Mouse (Mus musculus) hindbrain, postnatal 0 days (tissue): ENCODE measurements around the gene Ryr1. TPM values are rescaled to one million over a fixed set of nuclear protein-coding genes. Genes with fewer than 3 reads are reported as not detected.

Source experiments
- ATAC-seq: fragments of 200-750 bp; cut with Nextera tagmentation; 2 replicates; pipeline ENCODE4 v1.8.0; 2017; ENCODE audit warnings: mild to moderate bottlenecking, moderate TSS enrichment, moderate library complexity
- DNase-seq: peaks from one replicate; pipeline ENCODE4 v3.0.0-alpha.2; 2015; ENCODE audit warnings: low spot score
- H3K27ac ChIP-seq: fragments of 300-500 bp; sonication (generic); 2 replicates; pipeline ENCODE4 v1.5.1; 2014; ENCODE audit warnings: mild to moderate bottlenecking
- H3K27me3 ChIP-seq: fragments of 300-500 bp; sonication (generic); 2 replicates; pipeline ENCODE4 v1.6.1; 2014; ENCODE audit warnings: low read length, mixed read lengths; ENCODE audit not compliant: insufficient read depth
- H3K36me3 ChIP-seq: fragments of 300-500 bp; sonication (generic); 2 replicates; pipeline ENCODE4 v1.6.1; 2014; ENCODE audit warnings: low read length, mixed read lengths; ENCODE audit not compliant: insufficient read depth
- H3K4me1 ChIP-seq: fragments of 300-500 bp; sonication (generic); 2 replicates; pipeline ENCODE4 v1.6.1; 2014; ENCODE audit warnings: antibody characterized with exemption, low read length, mixed read lengths; ENCODE audit not compliant: insufficient read depth
- H3K4me2 ChIP-seq: fragments of 300-500 bp; sonication (generic); 2 replicates; pipeline ENCODE4 v1.6.1; 2014; ENCODE audit warnings: low read depth, mild to moderate bottlenecking, low read length, moderate library complexity, mixed read lengths
- H3K4me3 ChIP-seq: fragments of 300-500 bp; sonication (generic); 2 replicates; pipeline ENCODE4 v1.5.1; 2014; ENCODE audit warnings: low read length
- H3K9ac ChIP-seq: fragments of 300-500 bp; sonication (generic); replicated peaks from 2 replicates; pipeline ENCODE4 v1.6.1; 2014; ENCODE audit warnings: mild to moderate bottlenecking, low read length, moderate library complexity, mixed read lengths
- H3K9me3 ChIP-seq: fragments of 300-500 bp; sonication (generic); 2 replicates; pipeline ENCODE4 v1.6.1; 2016; ENCODE audit warnings: low read length, mixed read lengths
- CTCF ChIP-seq: IDR thresholded peaks from 2 replicates; pipeline ENCODE4 v1.5.1; 2016; ENCODE audit warnings: antibody characterized with exemption, control low read depth, low read depth
- WGBS: fragments of 180-500 bp; shearing (Covaris S2); extraction: QIAGEN DNeasy Blood & Tissue Kit; methylation state at CpG from one replicate; pipeline ENCODE4 v1.1.7; 2014; 5-methylcytosine and 5-hydroxymethylcytosine counted together
- polyA plus RNA-seq: library from polyadenylated mRNA; unstranded; fragments of >200 nt; fragmentation: Nextera tagmentation; extraction: Ambion mirVana; gene quantifications from 2 replicates; pipeline ENCODE4 v1.2.1, GENCODE M21; 2015
- total RNA-seq: library from RNA; depleted of rRNA; stranded (reverse); fragments of >200 nt; gene quantifications from 2 replicates; pipeline ENCODE4 v1.2.3, GENCODE M21; 2014

Gene Ryr1
- total and polyA plus RNA-seq, 2 experiments from 2014 or later: 5.0 to 12.5 TPM

- no peak overlapping the region for H3K27ac ChIP-seq
- no peaks in the 10 kb centered on the region for H3K4me1 ChIP-seq
- H3K27me3 ChIP-seq: no peaks in the 10 kb centered on the region
- DNase-seq (peak; percentile 54), ATAC-seq (peak; percentile 77)
- no peaks in the 10 kb centered on the region for H3K36me3 ChIP-seq
- no peak for TF ChIP-seq CTCF
- H3K9me3 ChIP-seq: no peaks in the 10 kb centered on the region
- H3K4me3 ChIP-seq: peak overlapping the region; percentile 41
- H3K4me2 ChIP-seq: peak overlapping the region; percentile 76
- 7% methylated on average over 43 of the region's 43 CpGs for WGBS
- peak overlapping the region; percentile 51 for H3K9ac ChIP-seq
These were observed 124.1 kb downstream of the Ryr1 start for GRCm38 (mm10) chr7:29000651-29001605.

DNA sequence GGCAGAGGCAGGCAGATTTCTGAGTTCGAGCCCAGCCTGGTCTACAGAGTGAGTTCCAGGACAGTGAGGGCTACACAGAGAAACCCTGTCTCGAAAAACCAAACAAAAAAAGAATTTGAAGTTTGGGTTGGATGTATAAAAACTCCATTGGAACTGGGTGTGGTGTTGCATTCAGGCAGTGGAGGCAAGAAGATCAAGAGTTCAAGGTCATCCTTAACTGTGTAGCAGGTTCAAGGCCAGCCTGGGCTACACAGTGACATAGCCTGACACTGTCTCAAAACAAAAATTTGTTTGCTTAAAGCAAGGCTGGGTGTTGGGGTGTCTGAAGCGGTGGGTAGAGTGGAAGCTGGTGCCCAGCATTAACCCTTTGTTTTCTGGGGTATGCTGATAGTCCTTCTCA is 131.6 kb downstream of the Ryr1 start:
- Histone ChIP-seq H3K27me3 (no peaks in the 10 kb centered on the region), H3K27ac (no peak overlapping the region), H3K4me1 (no peaks in the 10 kb centered on the region), H3K9ac (no peak overlapping the region), H3K4me3 (no peak overlapping the region), H3K9me3 (no peaks in the 10 kb centered on the region), H3K4me2 (no peak overlapping the region), H3K36me3 (no peaks in the 10 kb centered on the region)
- WGBS: 85% methylated on average over 3 of the region's 3 CpGs
- ATAC-seq: no peak
- no peak for DNase-seq
- no peak for TF ChIP-seq CTCF

DNA sequence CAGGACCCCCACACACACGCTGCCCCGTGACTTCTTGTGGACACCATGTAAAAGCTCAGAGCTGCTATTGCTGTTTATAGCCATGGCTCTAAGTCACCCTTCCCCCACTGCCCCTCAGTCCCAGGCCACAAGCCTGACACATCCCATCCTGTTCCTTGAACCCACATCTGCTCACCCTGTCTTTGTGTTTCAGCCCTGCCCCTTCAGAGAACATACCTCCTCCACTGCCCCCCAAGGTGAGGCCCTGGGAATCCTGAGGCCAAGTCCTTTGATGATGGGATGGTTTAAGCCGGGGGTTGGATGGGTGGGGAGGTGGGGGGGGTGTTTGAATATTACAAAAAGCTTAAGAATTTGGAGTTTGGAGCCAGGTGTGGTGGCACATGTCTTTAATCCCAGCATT is 132.0 kb downstream of the Ryr1 start:
- Histone ChIP-seq H3K9ac (no peak overlapping the region), H3K9me3 (no peaks in the 10 kb centered on the region), H3K4me2 (no peak overlapping the region), H3K36me3 (no peaks in the 10 kb centered on the region), H3K4me1 (no peaks in the 10 kb centered on the region), H3K4me3 (no peak overlapping the region), H3K27ac (no peak overlapping the region), H3K27me3 (no peaks in the 10 kb centered on the region)
- DNase-seq: no peak
- no peak for TF ChIP-seq CTCF
- WGBS: 83% methylated on average over 3 of the region's 3 CpGs
- ATAC-seq: no peak

DNA sequence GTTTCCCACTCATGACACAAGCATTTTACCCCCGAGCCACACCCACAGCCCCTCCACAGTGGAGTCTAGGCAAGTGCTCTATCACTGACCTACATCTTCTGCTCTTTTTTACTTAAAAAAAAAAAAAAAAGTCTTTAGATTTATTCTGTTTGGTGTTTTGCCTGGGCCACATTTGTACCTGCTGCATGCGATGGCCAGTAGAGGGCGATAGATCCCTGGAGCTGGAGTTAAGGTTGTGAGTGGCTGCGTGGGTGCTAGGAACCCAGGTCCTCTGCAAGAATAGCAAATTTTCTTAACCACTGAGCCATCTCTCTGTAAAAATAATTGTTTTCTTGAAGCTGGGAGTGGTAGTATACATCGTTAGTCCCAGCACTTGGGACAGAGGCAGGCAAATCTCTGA is 133.4 kb downstream of the Ryr1 start:
- H3K27me3 ChIP-seq: no peaks in the 10 kb centered on the region
- no peak overlapping the region for H3K4me3 ChIP-seq
- 72% methylated on average over 5 of the region's 5 CpGs for WGBS
- H3K4me2 ChIP-seq: no peak overlapping the region
- H3K36me3 ChIP-seq: no peaks in the 10 kb centered on the region
- H3K27ac ChIP-seq: no peak overlapping the region
- H3K9ac ChIP-seq: no peak overlapping the region
- DNase-seq (no peak), ATAC-seq (no peak)
- no peaks in the 10 kb centered on the region for H3K4me1 ChIP-seq
- peak; percentile 35; the same call in 1 of the 2 replicates for TF ChIP-seq CTCF
- H3K9me3 ChIP-seq: no peaks in the 10 kb centered on the region

- no peaks in the 10 kb centered on the region for H3K4me1 ChIP-seq
- no peak for TF ChIP-seq CTCF
- no peaks in the 10 kb centered on the region for H3K9me3 ChIP-seq
- no peaks in the 10 kb centered on the region for H3K36me3 ChIP-seq
- H3K4me3 ChIP-seq: no peak overlapping the region
- no peak for DNase-seq
- ATAC-seq: no peak
- no peak overlapping the region for H3K27ac ChIP-seq
- H3K27me3 ChIP-seq: no peaks in the 10 kb centered on the region
- WGBS: 54% methylated on average over 13 of the region's 14 CpGs
- no peak overlapping the region for H3K9ac ChIP-seq
- no peak overlapping the region for H3K4me2 ChIP-seq
These were observed 134.2 kb downstream of the Ryr1 start for GRCm38 (mm10) chr7:28990766-28991273.

DNA sequence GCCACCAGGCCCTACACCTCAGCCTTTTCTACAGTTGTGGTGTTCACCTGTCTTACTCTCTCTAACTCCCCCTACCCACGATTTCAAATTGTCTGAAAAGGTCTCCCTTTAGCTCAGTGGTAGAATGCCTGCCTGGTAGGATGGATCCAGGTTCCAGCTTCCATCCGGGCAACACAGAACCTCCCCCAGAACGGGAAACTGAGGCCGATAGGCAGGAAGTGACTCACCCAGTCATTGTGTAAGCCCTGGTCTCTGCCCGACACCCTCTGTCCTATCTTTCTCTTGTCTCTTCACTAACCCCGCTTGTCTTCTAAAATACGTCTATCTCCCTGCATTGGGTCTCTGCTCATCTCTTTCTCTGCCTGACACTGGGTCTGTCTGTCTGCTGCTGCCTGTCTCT is 139.8 kb downstream of the Ryr1 start:
- ATAC-seq (no peak), DNase-seq (no peak)
- Histone ChIP-seq H3K36me3 (no peaks in the 10 kb centered on the region), H3K4me2 (no peak overlapping the region), H3K9ac (no peak overlapping the region), H3K4me1 (peaks cover 4% of the 10 kb centered on the region; the same call in 1 of the 2 replicates), H3K4me3 (no peak overlapping the region), H3K27ac (no peak overlapping the region), H3K27me3 (no peaks in the 10 kb centered on the region), H3K9me3 (no peaks in the 10 kb centered on the region)
- no peak for TF ChIP-seq CTCF
- WGBS: 80% methylated on average over 7 of the region's 7 CpGs

DNA sequence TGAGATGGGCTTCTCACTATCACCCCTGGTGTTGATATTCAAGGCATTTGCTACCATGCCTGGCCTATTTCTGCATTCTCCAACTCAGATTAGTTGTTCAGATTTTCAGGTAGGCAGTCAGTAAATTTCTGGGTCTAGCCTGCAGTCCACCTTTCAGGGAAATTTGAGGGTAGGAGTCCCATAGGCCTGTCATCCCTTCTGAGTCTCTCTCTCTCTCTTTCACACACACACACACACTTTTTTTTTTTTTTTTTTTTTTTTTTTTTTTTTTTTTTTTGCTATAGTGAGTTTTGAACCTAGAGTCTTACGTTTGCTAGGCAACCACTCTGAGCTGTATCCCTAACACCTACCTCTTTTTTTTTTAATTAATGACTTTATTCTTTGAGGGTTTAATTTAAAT is 140.5 kb downstream of the Ryr1 start:
- Histone ChIP-seq H3K9ac (no peak overlapping the region), H3K27me3 (no peaks in the 10 kb centered on the region), H3K9me3 (no peaks in the 10 kb centered on the region), H3K4me1 (peaks cover 4% of the 10 kb centered on the region; the same call in 1 of the 2 replicates), H3K36me3 (no peaks in the 10 kb centered on the region), H3K4me2 (no peak overlapping the region), H3K27ac (no peak overlapping the region), H3K4me3 (no peak overlapping the region)
- no peak for DNase-seq
- ATAC-seq: no peak
- no peak for TF ChIP-seq CTCF
- 96% methylated on average over 1 of the region's 1 CpGs for WGBS
